Mouse (Mus musculus) T-helper 17 cell (primary cell): ENCODE data around the gene Pif1.

Experiments
- in situ Hi-C, 2 experiments: fragments of 300-600 bp; cut with MboI, MseI; formaldehyde crosslinking; loops; 1 replicate in 1 of 2; 2 replicates in 1 of 2; pipeline ENCODE4 v1.15.1; 2025; ENCODE audit warnings: high pct_unique_total_duplicates in 2 of 2

Gene Pif1

GRCm38 (mm10) chr9:65558806-65559205 is 28.2 kb upstream of the Pif1 start:
- in situ Hi-C loops: no loop called here

- in situ Hi-C loops: loop anchor here in 1 of 2 experiments (5.0 kb wide), 1 partner anchor 39 kb away; the partner anchor contains the start of gene Ankdd1a
Observed at GRCm38 (mm10) chr9:65561016-65561415, 25.9 kb upstream of the Pif1 start.

- in situ Hi-C loops: loop anchor here in 1 of 2 experiments (5.0 kb wide), 1 partner anchor 40 kb away; the partner anchor contains the start of gene Ankdd1a
Observed at GRCm38 (mm10) chr9:65562081-65562506, 24.9 kb upstream of the Pif1 start.

DNA sequence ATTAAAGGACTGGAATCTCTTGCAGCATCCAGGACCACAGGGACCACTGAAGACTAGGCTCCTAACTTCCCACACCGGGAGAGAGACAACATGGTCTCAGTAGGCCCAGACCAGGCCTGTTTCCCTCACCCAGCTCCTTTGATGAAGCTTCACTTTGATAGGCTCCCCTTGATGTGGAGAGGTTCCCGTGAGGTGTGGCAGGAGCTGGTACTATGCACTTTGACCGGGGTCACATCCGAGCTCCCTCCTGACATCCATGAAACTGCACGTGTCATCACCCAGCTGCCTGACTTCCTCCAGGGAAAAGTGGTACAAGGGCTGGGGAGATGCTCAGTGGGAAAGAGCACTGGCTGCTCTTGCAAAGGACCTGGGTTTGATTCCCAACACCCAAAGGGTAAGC is 23.9 kb upstream of the Pif1 start:
- in situ Hi-C loops: loop anchor here in 1 of 2 experiments (5.0 kb wide), 1 partner anchor 41 kb away; the partner anchor contains the start of gene Ankdd1a

GRCm38 (mm10) chr9:65564698-65565097 is 22.3 kb upstream of the Pif1 start:
- in situ Hi-C loops: loop anchor here in 1 of 2 experiments (5.0 kb wide), 1 partner anchor 42 kb away; the partner anchor contains the start of gene Ankdd1a

DNA sequence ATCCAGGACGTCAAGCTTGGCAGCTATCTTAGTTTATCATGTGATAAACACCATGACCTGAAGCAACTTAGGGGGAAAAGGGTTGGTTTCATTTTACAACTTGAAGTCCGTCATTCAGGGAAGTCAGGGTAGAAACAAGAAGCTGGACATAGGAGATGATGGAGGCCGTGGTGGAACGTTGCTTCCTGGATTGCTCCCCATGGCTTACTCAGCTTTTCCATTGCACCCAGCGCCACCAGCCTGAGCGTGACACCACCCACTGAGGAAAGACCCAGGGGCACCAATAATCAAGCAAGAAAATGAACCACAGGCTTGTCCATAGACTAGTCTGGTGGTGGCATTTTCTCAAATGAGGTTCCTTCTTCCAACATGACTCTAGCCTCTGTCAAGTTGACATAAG is 18.2 kb upstream of the Pif1 start:
- in situ Hi-C loops: no loop called here

DNA sequence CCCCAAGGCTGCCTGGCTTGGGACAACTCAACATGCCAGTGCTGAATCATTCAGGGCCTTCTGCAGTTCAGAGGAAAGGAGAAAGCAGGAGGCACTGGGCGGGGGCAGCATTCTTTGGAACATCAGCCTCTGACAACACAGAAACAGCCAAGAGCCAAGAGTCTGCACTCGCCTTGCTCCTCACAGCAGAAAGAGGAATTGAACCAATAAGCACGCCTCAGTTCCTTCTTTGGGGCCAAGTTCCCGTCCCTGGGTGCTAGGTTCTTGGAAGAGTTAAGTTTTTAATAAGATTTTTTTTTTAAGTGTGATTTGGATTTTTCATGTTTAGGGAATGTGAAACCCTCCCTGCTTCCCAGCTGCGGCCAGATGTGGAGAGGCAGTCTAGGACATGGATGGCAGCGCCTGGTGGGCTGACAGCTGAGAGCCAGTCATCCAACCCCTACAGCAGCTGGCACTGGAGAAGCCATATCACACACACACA is 17.4 kb upstream of the Pif1 start:
- in situ Hi-C loops: no loop called here

GRCm38 (mm10) chr9:65572837-65573236 is 14.1 kb upstream of the Pif1 start:
- in situ Hi-C loops: no loop called here

DNA sequence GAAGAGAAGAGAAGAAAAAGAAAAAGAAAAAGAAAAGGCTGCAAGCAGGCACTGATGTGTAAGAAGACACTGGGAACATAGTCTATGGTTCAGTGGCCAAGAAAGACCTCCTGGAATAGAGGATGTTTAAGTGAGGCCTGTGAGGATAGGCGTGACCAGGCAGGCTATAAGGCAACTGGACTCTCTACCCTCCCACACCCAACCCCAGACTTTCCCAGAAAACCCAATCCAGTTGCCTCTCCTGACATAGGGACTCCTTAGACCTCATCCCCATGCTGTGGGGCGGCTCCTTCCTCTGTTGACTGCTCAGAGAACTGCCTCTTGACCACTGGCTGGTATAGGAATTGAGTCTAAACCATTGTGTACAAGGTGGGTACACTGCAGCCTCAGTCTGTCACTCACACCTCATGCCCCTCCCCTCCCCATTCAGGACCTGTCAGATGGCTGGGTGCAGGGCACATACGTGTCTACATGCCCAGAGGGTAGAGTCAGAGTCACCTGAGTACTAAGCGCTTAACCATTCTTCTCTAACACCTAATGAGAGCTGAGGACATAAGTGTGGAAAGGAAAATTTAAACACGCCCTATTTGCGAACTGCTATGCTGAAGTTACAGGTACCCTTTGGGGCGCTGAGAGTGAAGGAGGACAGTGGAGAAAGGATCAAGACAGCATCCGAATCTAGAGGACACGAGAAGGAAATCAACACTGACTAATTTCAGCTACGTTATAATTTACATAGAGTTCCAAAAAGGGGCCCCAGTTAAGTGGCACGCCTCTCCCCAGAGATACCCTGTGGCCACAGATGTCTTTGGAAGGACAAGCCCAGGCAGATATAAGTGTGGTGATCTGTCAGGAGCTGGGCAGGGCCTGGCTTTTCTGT is 12.2 kb upstream of the Pif1 start:
- in situ Hi-C loops: loop anchor here (5.0 kb wide), 2 partner anchors 37 to 52 kb away; partner anchors contain the start of gene Ankdd1a (in 1 of the 2)

- in situ Hi-C loops: loop anchor here (5.0 kb wide), 2 partner anchors 38 to 53 kb away; partner anchors contain the start of gene Ankdd1a (in 1 of the 2)
Observed at GRCm38 (mm10) chr9:65575393-65576196, 11.4 kb upstream of the Pif1 start.

DNA sequence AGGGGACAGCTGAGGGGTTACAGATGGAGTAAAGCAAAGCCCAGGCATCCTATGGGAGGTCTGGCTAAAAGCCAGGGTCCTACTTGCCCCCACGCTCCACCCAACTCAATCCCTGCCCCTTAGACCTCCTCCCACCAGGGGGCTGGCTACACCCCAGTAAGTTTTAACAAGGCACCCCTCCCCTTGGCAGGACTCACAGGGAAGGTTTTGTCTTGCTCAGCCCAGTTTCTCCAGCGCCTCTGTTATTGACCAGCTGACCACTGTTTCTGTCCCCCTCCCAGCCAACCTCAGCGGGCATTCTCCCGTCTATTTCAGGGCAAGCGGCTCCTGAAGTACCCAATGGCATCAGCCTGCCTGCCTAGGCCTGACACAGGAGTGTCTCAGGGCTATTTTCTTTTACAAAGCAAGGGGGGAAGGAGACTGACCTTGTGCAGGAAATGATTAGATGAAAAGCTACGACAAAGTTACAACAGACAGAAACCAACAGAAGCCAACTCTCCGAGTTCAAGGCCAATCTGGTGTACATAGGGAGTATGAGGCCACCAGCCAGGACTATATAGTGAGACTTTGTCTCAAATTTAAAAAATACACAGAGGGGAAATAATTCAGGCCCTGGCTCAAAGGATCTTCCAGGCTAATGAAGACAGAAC is 10.0 kb upstream of the Pif1 start:
- in situ Hi-C loops: loop anchor here (5.0 kb wide), 2 partner anchors 40 to 55 kb away; partner anchors contain the start of gene Ankdd1a (in 1 of the 2)

DNA sequence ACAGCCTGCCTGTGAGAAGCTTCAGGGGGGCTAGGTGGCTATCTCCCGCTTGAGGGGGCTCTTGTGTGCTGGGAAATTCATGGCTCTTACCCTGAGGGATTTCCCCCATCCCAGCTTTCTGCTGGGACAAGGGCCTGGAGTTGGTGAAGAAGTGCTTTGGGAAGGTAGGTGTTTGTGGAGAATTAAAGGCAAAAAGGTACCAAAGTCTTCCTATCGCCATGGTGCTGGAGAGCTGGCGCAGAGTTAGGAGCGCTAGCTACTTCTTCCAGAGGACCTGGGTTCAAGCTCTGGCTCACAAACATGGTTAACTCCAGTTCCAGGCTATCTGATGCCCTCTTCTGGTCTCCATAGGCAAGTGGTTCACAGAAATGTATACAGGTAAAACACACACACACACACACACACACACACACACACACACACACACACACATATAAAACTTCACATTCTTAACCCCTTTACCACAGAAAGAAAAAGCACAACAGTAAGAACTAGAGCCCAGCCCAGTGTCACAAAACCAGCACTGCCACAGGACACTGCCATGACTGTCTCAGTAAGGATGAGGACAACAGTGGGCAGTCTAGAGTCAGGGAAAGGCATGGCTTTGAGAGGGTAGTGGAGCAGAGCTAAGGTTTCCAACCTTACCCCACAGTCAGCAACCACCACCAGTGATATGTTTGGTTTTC is 9.3 kb upstream of the Pif1 start:
- in situ Hi-C loops: loop anchor here (5.0 kb wide), 2 partner anchors 40 to 55 kb away; partner anchors contain the start of gene Ankdd1a (in 1 of the 2)

- in situ Hi-C loops: loop anchor here (5.0 kb wide), 2 partner anchors 42 to 57 kb away; partner anchors contain the start of gene Ankdd1a (in 1 of the 2)
Observed at GRCm38 (mm10) chr9:65578801-65579249, 8.1 kb upstream of the Pif1 start.

DNA sequence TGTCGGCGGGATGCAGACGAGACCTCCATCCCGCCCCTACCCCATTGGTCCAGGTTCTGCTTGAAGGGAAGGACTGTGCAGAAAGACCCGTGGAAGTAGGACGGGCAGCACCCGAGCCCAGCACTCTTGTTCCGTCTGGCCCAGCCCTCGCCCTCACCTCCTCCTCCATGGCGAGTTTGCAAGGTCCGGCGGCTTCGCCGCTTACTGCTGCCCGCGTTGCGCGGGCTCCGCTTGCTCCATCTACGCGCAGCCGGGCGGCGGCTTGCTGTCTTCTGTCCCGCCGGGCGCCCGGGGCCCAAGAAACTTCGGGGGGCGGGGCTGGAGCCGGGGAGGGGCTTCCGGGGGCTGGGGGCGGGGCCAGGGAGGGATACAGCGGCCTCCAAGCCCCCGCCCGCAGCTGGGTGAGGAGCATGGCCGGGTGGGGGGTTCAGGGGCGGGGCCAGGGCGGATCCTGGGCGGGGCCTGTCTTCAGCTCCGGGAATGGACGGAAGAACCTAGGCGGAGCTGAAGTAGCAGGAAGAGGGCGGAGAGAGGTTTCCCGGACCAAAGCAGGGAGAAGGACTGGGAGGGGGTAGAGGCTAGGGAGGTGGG is 7.1 kb upstream of the Pif1 start, which contains the start of gene Plekho2:
TSS of gene Plekho2 (minus strand) at position 260 of the 591 bp plus-strand sequence.
- in situ Hi-C loops: loop anchor here (5.0 kb wide), 2 partner anchors 43 to 58 kb away; partner anchors contain the start of gene Ankdd1a (in 1 of the 2)

DNA sequence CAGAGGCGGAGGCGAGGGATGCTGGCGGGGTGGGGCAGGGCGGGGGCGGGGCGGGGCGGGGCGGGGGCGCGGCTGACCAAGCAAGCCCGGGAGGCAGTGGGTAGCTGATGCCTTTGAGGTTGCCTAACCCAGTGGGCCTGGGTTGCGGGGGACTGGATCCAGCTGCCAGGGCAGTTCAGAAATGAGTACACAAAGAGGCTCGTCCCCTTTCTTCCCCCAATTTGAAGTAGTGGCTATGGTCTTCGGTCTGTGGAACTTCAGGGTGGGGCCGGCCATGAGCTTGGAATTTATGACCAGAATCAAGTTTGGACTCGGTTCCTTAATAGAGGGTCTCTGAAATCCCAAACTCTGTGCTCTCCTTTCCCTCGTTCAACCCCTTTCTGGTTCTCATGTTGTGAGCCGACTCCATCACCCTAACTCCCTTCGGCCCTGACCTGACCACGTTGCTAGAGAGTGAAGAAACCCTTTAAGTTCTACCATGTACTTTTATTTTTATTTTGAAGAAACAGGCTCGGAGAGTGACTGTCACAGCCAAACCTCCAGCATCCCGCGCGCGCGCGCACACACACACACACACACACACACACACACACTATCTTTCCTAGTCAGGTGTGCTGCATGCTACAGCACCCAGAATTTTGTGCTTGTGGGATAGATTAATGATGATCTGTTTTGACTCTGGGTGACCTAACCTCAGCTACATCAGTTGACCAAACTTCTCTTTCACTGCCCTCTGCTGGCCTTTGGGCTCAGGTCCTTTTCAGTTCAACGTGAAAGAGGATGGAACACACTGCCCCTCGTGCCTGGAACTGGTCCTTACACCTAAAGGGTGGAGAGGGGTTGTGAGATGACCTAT is 6.3 kb upstream of the Pif1 start:
- in situ Hi-C loops: no loop called here

- in situ Hi-C loops: no loop called here
Observed at GRCm38 (mm10) chr9:65583045-65583444, 3.9 kb upstream of the Pif1 start.

DNA sequence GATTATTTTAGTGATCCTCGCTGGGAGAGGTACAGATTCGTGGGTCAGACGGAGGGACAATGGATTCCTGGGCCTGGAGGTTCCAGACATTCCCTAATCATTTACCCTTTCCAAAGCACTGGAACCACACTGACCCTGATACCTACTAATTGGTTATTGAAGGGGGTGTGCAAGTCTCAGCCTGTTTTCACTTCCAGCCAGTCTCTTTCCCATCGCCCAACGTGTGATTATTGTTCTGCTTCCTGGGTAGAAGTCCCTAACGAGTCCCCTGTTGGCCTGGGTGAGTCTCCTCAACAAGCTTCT is 261 bp downstream of the Pif1 start:
- in situ Hi-C loops: no loop called here

DNA sequence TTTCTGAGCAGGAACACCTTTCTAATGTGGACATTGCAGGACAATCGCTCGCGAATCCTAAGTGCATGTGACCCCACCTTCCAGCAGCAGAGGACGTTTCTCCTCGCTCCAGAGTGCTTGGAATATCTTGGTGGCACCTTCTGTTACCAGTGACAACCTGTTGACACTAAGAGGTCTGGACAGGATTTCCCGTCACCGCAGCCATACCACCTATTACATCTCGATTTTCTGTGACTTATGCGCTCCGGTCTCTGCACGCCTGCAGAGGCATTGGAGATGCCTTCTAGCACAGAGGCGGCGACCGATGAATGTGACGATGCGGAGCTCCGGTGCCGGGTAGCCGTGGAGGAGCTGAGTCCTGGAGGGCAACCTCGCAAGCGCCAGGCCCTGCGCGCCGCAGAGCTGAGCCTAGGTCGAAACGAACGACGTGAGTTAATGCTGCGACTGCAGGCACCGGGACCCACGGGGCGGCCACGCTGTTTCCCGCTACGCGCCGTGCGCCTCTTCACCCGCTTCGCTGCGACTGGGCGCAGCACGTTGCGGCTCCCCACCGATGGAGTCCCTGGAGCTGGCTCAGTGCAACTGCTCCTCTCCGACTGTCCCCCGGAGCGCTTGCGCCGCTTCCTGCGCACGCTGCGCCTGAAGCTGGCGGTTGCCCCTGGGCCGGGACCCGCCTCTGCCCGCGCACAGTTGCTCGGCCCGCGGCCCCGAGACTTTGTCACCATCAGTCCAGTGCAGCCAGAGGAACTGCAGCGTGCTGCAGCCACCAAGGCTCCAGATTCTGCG is 806 bp downstream of the Pif1 start:
- in situ Hi-C loops: no loop called here
